Mouse (Mus musculus): ENCODE measurements around the gene Traf4. TPM values are rescaled to one million over a fixed set of nuclear protein-coding genes. Genes with fewer than 3 reads are reported as not detected.

The Traf4 gene
- total RNA-seq, 2 experiments from 2014 or later = 10.5 to 10.6 TPM

DNA sequence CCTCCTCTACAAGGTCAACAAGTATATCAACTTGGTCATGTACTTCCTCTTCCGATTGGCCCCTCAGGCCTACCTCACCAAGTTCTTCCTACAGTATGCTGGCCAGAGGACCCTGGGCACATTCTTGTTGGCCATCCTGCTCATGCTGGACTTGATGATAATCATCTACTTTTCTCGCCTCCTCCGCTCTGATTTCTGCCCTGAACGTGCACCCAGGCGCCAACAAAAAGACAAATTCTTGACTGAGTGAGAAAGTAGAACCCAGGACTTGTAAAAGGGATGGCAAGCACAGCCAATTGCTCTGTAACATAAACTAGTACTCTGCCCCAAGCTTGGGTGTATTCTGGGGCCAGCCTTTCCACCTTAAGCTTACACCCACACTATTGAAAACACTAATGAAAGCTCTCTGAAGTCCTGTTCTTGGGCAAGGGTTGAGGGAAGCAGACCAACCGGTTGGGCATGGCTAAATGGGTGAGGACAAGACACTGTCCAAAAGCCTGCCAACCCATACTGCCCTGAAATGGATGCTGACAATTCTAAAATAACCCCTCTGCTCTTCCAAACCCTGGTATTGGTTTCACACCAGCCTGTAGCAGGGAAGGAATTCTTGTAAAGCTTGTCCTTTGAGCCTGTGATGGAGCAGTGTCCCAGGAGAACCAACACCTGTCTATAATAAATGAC lies 14.8 kb upstream of the Traf4 start:
- no peak for DNase-seq (ENCODE audit: extremely low spot score in 1 of 2, low spot score in 2 of 2)
- TF ChIP-seq CTCF (IDR thresholded peaks at IDR 0.05) = no peak
- H3K4me3 ChIP-seq = no peak overlapping the region
- no peak overlapping the region for H3K27ac ChIP-seq
- intact Hi-C loops (cut with DNase I) = no loop called here

DNA sequence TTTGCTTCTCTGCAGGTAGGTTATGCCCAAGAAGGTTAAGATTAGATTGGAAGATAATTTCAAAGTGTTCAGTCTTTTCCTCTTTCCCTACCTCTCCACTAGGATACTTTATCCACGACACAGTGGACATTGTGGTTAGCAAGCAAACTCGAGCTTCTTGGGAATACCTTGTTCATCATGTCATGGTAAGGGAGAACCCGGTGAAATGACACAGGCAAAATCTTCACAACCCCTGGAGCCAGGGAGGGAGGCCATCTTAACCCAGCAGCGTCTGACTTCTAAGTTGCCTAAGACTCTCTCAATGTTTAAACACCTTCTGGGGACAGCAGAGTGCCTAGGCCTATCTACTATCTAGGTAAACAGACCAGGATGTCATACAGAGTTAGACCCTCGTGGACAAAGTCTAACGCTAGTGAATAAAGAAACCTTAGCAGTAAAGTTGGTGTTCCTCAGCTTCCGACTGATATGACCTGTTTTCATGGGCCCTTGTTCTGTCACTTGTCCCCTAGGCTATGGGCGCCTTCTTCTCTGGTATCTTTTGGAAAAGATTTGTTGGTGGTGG lies 14.1 kb upstream of the Traf4 start:
- H3K4me3 ChIP-seq = peak overlapping the region; percentile 52
- no peak for DNase-seq (ENCODE audit: extremely low spot score in 1 of 2, low spot score in 2 of 2)
- no peak for TF ChIP-seq CTCF (IDR thresholded peaks at IDR 0.05)
- intact Hi-C loops (cut with DNase I) = loop anchor here (1.0 to 5.0 kb wide), 2 partner anchors 142 to 160 kb away; partner anchors contain the start of gene Flot2
- H3K27ac ChIP-seq = no peak overlapping the region; the same call in 1 of the 2 replicates

DNA sequence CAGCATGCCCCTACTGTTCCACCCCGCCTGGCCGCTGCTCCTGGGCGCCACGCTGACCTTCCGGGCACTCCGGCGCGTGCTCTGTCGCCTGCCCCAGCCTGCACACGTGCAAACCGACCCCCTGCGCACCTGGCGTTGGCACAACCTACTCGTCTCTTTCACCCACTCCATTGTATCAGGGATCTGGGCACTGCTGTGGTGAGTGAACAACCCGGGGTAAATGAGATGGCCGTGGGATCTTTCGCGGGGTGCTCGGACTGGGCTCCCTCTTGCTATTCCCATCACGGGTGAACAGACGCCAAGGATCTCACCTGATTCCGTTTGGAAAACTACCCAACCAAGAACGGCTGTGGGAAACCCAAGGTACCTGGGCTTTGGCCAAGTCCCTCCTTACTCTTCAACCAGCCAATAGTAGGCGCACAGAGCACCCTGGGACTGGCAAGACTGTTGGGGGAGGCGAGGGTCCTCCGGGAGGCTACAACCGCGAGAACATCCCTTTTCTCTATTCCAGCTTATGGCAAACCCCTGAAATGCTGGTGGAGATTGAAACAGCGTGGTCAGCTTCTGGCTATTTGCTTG lies 13.6 kb upstream of the Traf4 start:
- H3K27ac ChIP-seq = peak overlapping the region; percentile 78
- no peak for TF ChIP-seq CTCF (IDR thresholded peaks at IDR 0.05)
- H3K4me3 ChIP-seq = peak overlapping the region; percentile 52
- intact Hi-C loops (cut with DNase I) = loop anchor here (1.0 to 5.0 kb wide), 2 partner anchors 142 to 160 kb away; partner anchors contain the start of gene Flot2
- DNase-seq (ENCODE audit: extremely low spot score in 1 of 2, low spot score in 2 of 2) = no peak

GRCm38 (mm10) chr11:78177903-78178858 lies 12.8 kb upstream of the Traf4 start:
- DNase-seq (ENCODE audit: extremely low spot score in 1 of 2, low spot score in 2 of 2) = peak; percentile 92 to 95
- intact Hi-C loops (cut with DNase I) = loop anchor here (1.0 to 5.0 kb wide), 3 partner anchors 19 to 141 kb away; partner anchors contain the start of gene Flot2
- peak overlapping the region; percentile 80 for H3K27ac ChIP-seq
- peak; percentile 99 for TF ChIP-seq CTCF (IDR thresholded peaks at IDR 0.05)
- H3K4me3 ChIP-seq = peak overlapping the region; percentile 52

DNA sequence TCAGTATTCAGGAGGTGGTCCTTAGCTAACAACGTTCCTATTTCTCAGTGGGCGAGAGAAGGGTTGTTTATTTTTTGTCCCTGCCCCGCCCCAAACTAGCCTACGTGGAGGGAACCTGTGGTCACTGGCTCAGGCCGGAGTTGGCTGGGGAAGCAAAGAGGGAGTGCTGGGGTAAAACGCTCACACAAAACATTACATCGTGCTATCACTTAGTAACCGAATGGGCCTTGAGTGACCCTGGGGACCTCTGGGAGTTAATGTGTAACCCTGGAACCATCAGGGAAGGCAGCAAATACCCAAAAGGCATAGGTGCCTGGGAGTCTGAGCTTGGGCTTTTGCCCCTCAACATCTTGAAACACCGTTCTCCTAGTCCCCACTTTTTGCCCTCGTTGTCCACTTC lies 12.0 kb upstream of the Traf4 start:
- TF ChIP-seq CTCF (IDR thresholded peaks at IDR 0.05) = no peak
- 0 out of 2 replicates have a peak overlapping the region, but pooled peaks have one; percentile 2 for H3K27ac ChIP-seq
- intact Hi-C loops (cut with DNase I) = loop anchor here (1.0 to 5.0 kb wide), 3 partner anchors 19 to 140 kb away; partner anchors contain the start of gene Flot2
- peak overlapping the region; percentile 58 for H3K4me3 ChIP-seq
- no peak for DNase-seq (ENCODE audit: extremely low spot score in 1 of 2, low spot score in 2 of 2)

DNA sequence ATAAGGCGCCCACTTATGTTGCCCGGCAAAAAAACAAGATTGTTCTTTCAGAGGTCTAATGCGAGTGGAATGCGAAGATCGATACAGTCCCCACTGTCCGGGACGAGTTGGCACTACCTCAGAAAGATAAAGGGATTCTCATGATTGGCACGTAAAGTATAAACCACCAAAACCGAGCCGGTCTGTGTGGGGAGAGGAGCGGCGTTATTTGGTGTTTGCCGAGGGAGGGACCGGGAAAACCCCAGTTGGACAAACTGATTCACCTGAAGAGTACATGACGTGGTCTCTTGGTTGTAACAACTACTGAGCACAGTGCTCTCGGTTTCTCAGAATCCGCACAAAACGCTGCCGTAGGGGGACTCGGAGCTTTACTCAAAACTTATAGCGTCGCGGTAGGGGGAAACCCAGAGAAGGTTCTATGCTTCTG lies 11.5 kb upstream of the Traf4 start:
- H3K27ac ChIP-seq = no peak overlapping the region; the same call in 1 of the 2 replicates
- intact Hi-C loops (cut with DNase I) = loop anchor here (1.0 to 5.0 kb wide), 3 partner anchors 18 to 140 kb away; partner anchors contain the start of gene Flot2

GRCm38 (mm10) chr11:78176402-78176862 lies 11.0 kb upstream of the Traf4 start, which contains the start of the genes Nek8 and Tlcd1:
Gene Nek8 (minus strand): TSS chr11:78176675.
Gene Tlcd1 (plus strand): TSS chr11:78176711.
- intact Hi-C loops (cut with DNase I) = loop anchor here (2.0 to 5.0 kb wide), 2 partner anchors 18 to 139 kb away; partner anchors contain the start of gene Flot2
- peak; percentile 76 to 77 for DNase-seq (ENCODE audit: extremely low spot score in 1 of 2, low spot score in 2 of 2)
- H3K4me3 ChIP-seq = peak within 1 kb of the TSS; percentile 58
- peak within 1 kb of the TSS; percentile 2; the same call in 1 of the 2 replicates for H3K27ac ChIP-seq
- no peak for TF ChIP-seq CTCF (IDR thresholded peaks at IDR 0.05)

More for the DNA sequence above, 11.5 kb upstream of the Traf4 start:
- peak overlapping the region; percentile 58 for H3K4me3 ChIP-seq
- no peak for TF ChIP-seq CTCF (IDR thresholded peaks at IDR 0.05)
- DNase-seq (ENCODE audit: extremely low spot score in 1 of 2, low spot score in 2 of 2) = no peak

DNA sequence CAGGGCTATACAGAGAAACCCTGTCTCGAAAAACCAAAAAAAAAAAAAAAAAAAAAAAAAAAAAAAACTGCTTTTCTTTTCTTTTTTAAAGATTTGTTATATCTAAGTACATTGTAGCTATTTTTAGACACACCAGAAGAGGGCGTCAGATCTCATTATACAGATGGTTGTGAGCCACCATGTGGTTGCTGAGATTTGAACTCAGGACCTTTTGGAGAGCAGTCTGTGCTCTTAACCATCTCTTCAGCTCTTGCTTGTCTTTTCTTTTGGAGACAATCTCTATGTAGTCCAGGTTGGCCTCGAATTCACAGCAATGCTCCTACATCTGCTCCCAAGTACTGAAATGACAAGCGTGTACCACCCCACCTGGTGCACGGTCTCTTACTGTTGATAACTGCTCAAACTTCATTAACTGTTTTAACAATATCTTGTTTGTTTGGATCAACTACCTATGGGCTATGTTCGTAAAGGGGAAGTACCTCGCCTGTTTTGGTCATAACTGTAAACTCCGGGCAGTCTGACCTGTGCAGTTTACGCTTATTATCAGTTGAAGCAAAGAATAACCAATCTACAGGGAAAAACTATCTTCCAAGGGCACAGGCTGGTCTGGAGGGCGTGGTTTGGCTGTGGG lies 10.5 kb upstream of the Traf4 start:
- TF ChIP-seq CTCF (IDR thresholded peaks at IDR 0.05) = peak; percentile 12; the same call in 1 of the 2 replicates
- no peak overlapping the region; the same call in 1 of the 2 replicates for H3K27ac ChIP-seq

DNA sequence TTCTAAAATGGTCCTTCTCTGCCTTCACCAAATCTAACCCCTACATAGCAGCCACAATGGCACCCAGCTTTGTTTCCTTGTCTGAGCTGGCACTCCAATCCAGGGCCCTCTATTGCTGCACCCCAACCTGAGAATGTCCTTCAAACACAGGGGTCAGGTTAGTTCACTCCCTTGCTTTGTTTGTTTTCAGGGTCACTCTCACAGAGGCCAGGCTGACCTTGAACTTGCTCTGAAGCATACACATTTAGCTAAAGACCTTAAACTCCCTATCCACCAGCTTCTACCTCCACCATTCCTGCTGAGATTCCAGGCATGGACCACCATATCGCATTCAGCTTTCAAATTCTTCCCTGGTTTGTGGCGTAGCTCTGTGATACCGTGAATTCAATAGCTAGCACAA lies 9.1 kb upstream of the Traf4 start:
- intact Hi-C loops (cut with DNase I) = no loop called here
- no peak overlapping the region for H3K4me3 ChIP-seq
- no peak overlapping the region for H3K27ac ChIP-seq
- DNase-seq (ENCODE audit: extremely low spot score in 1 of 2, low spot score in 2 of 2) = no peak
- TF ChIP-seq CTCF (IDR thresholded peaks at IDR 0.05) = no peak

More for the DNA sequence above, 10.5 kb upstream of the Traf4 start:
- no peak for DNase-seq (ENCODE audit: extremely low spot score in 1 of 2, low spot score in 2 of 2)
- intact Hi-C loops (cut with DNase I) = loop anchor here (2.0 to 5.0 kb wide), 2 partner anchors 17 to 139 kb away; partner anchors contain the start of gene Flot2
- H3K4me3 ChIP-seq = peak overlapping the region; percentile 58

DNA sequence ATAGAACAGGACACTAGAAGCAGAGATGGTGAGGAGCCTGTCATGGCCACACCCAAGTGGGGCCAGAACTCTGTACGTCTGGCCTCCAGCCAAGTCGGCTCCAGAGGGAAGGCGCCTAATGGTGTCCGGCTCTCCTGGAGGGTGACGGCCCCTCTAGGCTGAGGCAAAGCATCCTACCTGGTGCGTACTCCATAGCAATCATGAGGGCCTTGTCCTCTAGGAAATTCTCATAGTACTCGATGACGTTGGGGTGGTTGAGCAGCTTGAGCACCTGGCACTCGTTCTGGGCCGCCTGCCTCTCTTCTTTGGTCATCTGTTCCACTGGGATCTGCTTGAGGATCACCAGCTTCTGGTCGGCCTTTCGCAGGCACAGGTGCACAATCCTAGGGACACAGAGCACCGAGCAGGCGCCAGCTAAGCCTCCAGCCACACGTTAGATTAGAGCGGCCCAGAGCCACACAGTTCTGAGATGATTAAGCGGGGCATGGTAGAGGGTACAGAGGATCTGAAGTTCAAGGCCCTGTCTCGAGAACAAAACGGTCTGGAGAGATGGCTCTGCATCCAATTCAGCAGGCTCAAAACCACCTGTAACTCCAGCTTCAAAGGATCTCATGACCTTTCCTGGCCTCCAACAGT lies 7.5 kb upstream of the Traf4 start:
- Histone ChIP-seq H3K4me3 (no peak overlapping the region), H3K27ac (no peak overlapping the region)
- intact Hi-C loops (cut with DNase I) = no loop called here
- DNase-seq (ENCODE audit: extremely low spot score in 1 of 2, low spot score in 2 of 2) = no peak
- no peak for TF ChIP-seq CTCF (IDR thresholded peaks at IDR 0.05)
